Mouse (Mus musculus): ENCODE data around the gene 1700066M21Rik. TPM values are rescaled to one million over a fixed set of nuclear protein-coding genes. Genes with fewer than 3 reads are reported as not detected.

The 1700066M21Rik gene
- polyA plus RNA-seq (2014; fragmentation: Nextera tagmentation; extraction: Ambion mirVana) = 9.5 and 13.1 TPM in 2 replicates

DNA sequence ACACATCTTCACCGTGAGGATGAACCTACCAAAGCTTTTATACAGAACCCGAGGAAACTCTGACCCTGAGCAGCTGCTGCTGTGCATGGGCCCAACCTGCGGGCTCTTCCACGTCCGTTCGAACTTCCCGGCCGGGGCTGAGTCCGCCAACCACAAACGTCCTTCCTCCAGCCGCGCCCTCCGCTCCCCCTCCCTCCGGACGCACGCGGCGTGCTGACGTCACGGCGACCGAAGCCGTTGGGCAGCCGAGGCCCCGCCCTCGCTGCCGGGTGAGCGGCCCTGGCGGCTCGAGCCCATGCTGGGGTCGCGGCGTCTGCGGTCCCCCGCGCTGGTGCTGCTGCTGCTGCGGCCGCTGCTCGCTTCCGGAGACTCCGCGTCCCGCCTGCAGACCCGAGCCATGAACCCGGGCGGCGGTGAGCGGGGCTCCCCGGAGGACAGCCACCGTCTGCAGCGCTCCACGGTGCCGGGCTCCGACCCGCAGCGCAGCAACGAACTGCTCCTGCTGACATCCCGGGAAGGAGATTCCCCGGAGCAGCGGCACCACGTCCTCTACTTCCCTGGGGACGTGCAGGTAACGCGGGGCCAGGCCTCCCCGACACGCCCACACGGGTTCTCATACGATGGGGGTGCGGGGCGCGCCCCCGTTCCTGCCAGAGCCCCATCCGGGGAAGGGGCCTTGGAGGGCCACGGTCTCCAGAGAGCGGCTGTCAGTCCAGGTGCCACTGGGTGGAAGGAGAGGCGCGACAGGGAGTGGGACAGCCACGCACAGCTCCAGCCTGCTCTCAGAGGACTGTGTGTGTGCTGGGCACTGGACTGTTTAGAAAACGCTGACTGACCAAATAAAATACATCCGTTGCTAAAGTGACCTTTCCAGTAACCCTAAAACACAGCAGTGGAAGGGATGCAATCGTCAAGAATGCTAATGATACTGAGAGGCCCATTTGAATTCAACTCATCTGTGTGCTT lies at the start of gene 1700066M21Rik:
Gene 1700066M21Rik, plus strand, starts transcription at position 245 of the 966 bp plus-strand sequence.
- H3K4me2 ChIP-seq = peak within 1 kb of the TSS; percentile 82

DNA sequence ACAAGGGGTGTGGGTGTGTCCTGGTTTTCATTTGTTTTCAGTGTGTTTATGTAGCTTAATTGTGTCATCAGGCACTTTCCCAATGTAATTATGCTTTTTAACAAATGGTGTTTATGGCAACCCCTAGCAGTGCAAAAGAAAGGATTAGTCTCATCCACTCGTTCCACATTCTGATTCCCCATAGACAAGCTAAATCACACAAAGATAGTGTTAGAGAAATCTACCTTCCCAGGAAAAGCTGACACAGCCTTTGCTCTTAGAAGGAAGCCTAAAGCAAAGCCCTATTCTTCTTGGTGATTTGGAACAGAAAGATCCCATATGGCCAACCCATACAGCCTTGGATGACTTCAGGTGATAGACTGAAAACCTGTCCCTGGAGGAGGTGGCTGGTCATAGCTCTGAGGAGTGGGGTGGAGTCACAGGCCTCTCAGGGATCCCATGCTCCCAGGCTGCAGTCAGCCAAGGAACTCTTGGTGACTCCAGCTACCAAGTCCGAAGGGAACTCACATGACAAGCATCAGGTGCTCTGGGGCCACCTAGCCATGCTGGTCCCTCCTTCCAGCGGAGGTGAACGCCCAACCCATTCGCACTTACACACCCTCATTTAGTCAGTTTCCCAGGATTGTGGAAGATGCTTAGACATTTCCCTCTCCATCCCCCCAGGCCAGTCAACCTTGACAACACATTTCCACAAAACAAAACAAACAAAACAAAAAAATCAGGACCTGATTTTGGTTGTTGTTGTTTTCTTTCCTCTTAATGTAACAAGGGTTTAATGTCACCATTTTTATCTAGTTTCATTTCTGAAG lies 47.9 kb upstream of the 1700066M21Rik start:
- H3K4me3 ChIP-seq (ENCODE audit: low read depth, low read length) = no peak overlapping the region
- H3K9me3 ChIP-seq (replicated peaks; ENCODE audit: control insufficient read depth, low read length) = no peaks in the 10 kb centered on the region
- no peaks in the 10 kb centered on the region for H3K27me3 ChIP-seq (ENCODE audit: control insufficient read depth, insufficient read depth, low read length)
- no peak overlapping the region for H3K27ac ChIP-seq (ENCODE audit: low read depth, low read length)
- H3K4me2 ChIP-seq = no peak overlapping the region
- no peaks in the 10 kb centered on the region for H3K4me1 ChIP-seq (ENCODE audit: control insufficient read depth, insufficient read depth, low read length)
- WGBS (ENCODE audit: insufficient replicate concordance) = 64% methylated on average over 5 of the region's 5 CpGs
- ATAC-seq (replicated peaks; ENCODE audit: insufficient number of reproducible peaks, low FRiP score, low TSS enrichment) = no peak
- H3K36me3 ChIP-seq (ENCODE audit: control insufficient read depth, insufficient read depth, low read length) = no peaks in the 10 kb centered on the region
- H3K9ac ChIP-seq (ENCODE audit: low read depth, low read length) = no peak overlapping the region

More for the DNA sequence above, at the start of gene 1700066M21Rik:
- Histone ChIP-seq H3K9ac (ENCODE audit: low read depth, low read length) (peak within 1 kb of the TSS; percentile 90), H3K4me1 (ENCODE audit: control insufficient read depth, insufficient read depth, low read length) (peaks cover 9% of the 10 kb centered on the region; the same call in 1 of the 2 replicates), H3K27ac (ENCODE audit: low read depth, low read length) (peak within 1 kb of the TSS; percentile 66), H3K9me3 (replicated peaks; ENCODE audit: control insufficient read depth, low read length) (no peaks in the 10 kb centered on the region), H3K36me3 (ENCODE audit: control insufficient read depth, insufficient read depth, low read length) (no peaks in the 10 kb centered on the region), H3K27me3 (ENCODE audit: control insufficient read depth, insufficient read depth, low read length) (no peaks in the 10 kb centered on the region), H3K4me3 (ENCODE audit: low read depth, low read length) (peak within 1 kb of the TSS; percentile 94)
- under 1% methylated on average over 76 of the region's 81 CpGs for WGBS (ENCODE audit: insufficient replicate concordance)
- peak; percentile 95 for ATAC-seq (replicated peaks; ENCODE audit: insufficient number of reproducible peaks, low FRiP score, low TSS enrichment)

- Histone ChIP-seq H3K4me3 (ENCODE audit: low read depth, low read length) (no peak overlapping the region), H3K27ac (ENCODE audit: low read depth, low read length) (no peak overlapping the region), H3K9ac (ENCODE audit: low read depth, low read length) (no peak overlapping the region), H3K36me3 (ENCODE audit: control insufficient read depth, insufficient read depth, low read length) (no peaks in the 10 kb centered on the region), H3K4me2 (no peak overlapping the region), H3K4me1 (ENCODE audit: control insufficient read depth, insufficient read depth, low read length) (no peaks in the 10 kb centered on the region), H3K27me3 (ENCODE audit: control insufficient read depth, insufficient read depth, low read length) (no peaks in the 10 kb centered on the region), H3K9me3 (replicated peaks; ENCODE audit: control insufficient read depth, low read length) (no peaks in the 10 kb centered on the region)
- WGBS (ENCODE audit: insufficient replicate concordance) = 78% methylated on average over 6 of the region's 6 CpGs
- ATAC-seq (replicated peaks; ENCODE audit: insufficient number of reproducible peaks, low FRiP score, low TSS enrichment) = no peak
These were observed 47.2 kb upstream of the 1700066M21Rik start for GRCm38 (mm10) chr1:57330228-57330627.

- 16% methylated on average over 4 of the region's 4 CpGs for WGBS (ENCODE audit: insufficient replicate concordance)
- ATAC-seq (replicated peaks; ENCODE audit: insufficient number of reproducible peaks, low FRiP score, low TSS enrichment) = no peak
- H3K27me3 ChIP-seq (ENCODE audit: control insufficient read depth, insufficient read depth, low read length) = no peaks in the 10 kb centered on the region
These were observed 45.4 kb upstream of the 1700066M21Rik start for GRCm38 (mm10) chr1:57332040-57332439.

GRCm38 (mm10) chr1:57333550-57334213 lies 43.7 kb upstream of the 1700066M21Rik start:
- Histone ChIP-seq H3K4me2 (peak overlapping the region; percentile 38), H3K4me1 (ENCODE audit: control insufficient read depth, insufficient read depth, low read length) (no peaks in the 10 kb centered on the region), H3K27me3 (ENCODE audit: control insufficient read depth, insufficient read depth, low read length) (no peaks in the 10 kb centered on the region), H3K9me3 (replicated peaks; ENCODE audit: control insufficient read depth, low read length) (no peaks in the 10 kb centered on the region), H3K9ac (ENCODE audit: low read depth, low read length) (0 out of 2 replicates have a peak overlapping the region, but pooled peaks have one; percentile 35), H3K27ac (ENCODE audit: low read depth, low read length) (peak overlapping the region; percentile 88), H3K4me3 (ENCODE audit: low read depth, low read length) (peak overlapping the region; percentile 12; the same call in 1 of the 2 replicates), H3K36me3 (ENCODE audit: control insufficient read depth, insufficient read depth, low read length) (no peaks in the 10 kb centered on the region)
- WGBS (ENCODE audit: insufficient replicate concordance) = 10% methylated on average over 11 of the region's 11 CpGs
- peak; percentile 78 for ATAC-seq (replicated peaks; ENCODE audit: insufficient number of reproducible peaks, low FRiP score, low TSS enrichment)

More at GRCm38 (mm10) chr1:57332040-57332439, 45.4 kb upstream of the 1700066M21Rik start:
- H3K4me2 ChIP-seq = no peak overlapping the region
- no peak overlapping the region for H3K9ac ChIP-seq (ENCODE audit: low read depth, low read length)
- H3K36me3 ChIP-seq (ENCODE audit: control insufficient read depth, insufficient read depth, low read length) = no peaks in the 10 kb centered on the region
- no peak overlapping the region for H3K27ac ChIP-seq (ENCODE audit: low read depth, low read length)
- H3K4me1 ChIP-seq (ENCODE audit: control insufficient read depth, insufficient read depth, low read length) = no peaks in the 10 kb centered on the region
- no peaks in the 10 kb centered on the region for H3K9me3 ChIP-seq (replicated peaks; ENCODE audit: control insufficient read depth, low read length)
- H3K4me3 ChIP-seq (ENCODE audit: low read depth, low read length) = no peak overlapping the region

DNA sequence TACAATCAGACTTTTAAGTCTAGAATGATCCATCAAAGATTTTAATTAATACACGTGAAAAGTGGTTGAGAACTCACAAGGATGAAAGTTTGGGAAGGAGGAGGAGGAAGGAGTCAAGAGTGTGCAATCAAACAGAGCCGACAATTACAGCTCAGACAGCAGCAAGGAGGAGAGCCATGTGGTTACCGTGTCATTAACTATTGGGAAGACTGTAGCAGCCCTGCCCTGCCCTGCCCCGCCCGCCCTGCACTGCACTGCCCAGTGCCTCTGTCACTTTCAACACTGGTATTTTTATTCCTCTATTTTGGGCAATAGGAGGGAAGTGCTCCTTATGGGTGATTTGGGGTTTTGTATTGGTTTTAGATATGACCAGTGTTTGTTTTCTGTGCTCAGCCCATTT lies 42.2 kb upstream of the 1700066M21Rik start:
- Histone ChIP-seq H3K9ac (ENCODE audit: low read depth, low read length) (no peak overlapping the region), H3K4me3 (ENCODE audit: low read depth, low read length) (no peak overlapping the region), H3K4me2 (no peak overlapping the region), H3K4me1 (ENCODE audit: control insufficient read depth, insufficient read depth, low read length) (no peaks in the 10 kb centered on the region), H3K9me3 (replicated peaks; ENCODE audit: control insufficient read depth, low read length) (no peaks in the 10 kb centered on the region), H3K27me3 (ENCODE audit: control insufficient read depth, insufficient read depth, low read length) (no peaks in the 10 kb centered on the region), H3K36me3 (ENCODE audit: control insufficient read depth, insufficient read depth, low read length) (no peaks in the 10 kb centered on the region), H3K27ac (ENCODE audit: low read depth, low read length) (no peak overlapping the region)
- WGBS (ENCODE audit: insufficient replicate concordance) = 68% methylated on average over 5 of the region's 5 CpGs
- no peak for ATAC-seq (replicated peaks; ENCODE audit: insufficient number of reproducible peaks, low FRiP score, low TSS enrichment)

GRCm38 (mm10) chr1:57339156-57339796 lies 38.1 kb upstream of the 1700066M21Rik start:
- no peaks in the 10 kb centered on the region for H3K27me3 ChIP-seq (ENCODE audit: control insufficient read depth, insufficient read depth, low read length)
- H3K4me2 ChIP-seq = no peak overlapping the region
- 50% methylated on average over 14 of the region's 14 CpGs for WGBS (ENCODE audit: insufficient replicate concordance)
- H3K9ac ChIP-seq (ENCODE audit: low read depth, low read length) = no peak overlapping the region
- no peaks in the 10 kb centered on the region for H3K9me3 ChIP-seq (replicated peaks; ENCODE audit: control insufficient read depth, low read length)
- H3K27ac ChIP-seq (ENCODE audit: low read depth, low read length) = no peak overlapping the region
- no peaks in the 10 kb centered on the region for H3K4me1 ChIP-seq (ENCODE audit: control insufficient read depth, insufficient read depth, low read length)
- no peak for ATAC-seq (replicated peaks; ENCODE audit: insufficient number of reproducible peaks, low FRiP score, low TSS enrichment)
- H3K4me3 ChIP-seq (ENCODE audit: low read depth, low read length) = no peak overlapping the region
- H3K36me3 ChIP-seq (ENCODE audit: control insufficient read depth, insufficient read depth, low read length) = no peaks in the 10 kb centered on the region
